Mouse (Mus musculus) spleen, adult 2 months (tissue): ENCODE data around the gene Rbpjl. TPM values are rescaled to one million over a fixed set of nuclear protein-coding genes. Genes with fewer than 3 reads are reported as not detected.

Experiments used
- DNase-seq, 2 experiments: peaks; one replicate each; pipeline versions ENCODE4 v3.0.0 to v3.0.0-alpha.2; 2012 to 2021; ENCODE audit warnings: low spot score in 2 of 2, low read depth in 1 of 2
- H3K27ac ChIP-seq: fragments of 200-500 bp; 2 replicates; pipeline ENCODE4 v1.5.1; 2012; ENCODE audit warnings: low read length, inconsistent platforms; ENCODE audit not compliant: insufficient read depth
- H3K27me3 ChIP-seq: fragments of 200-500 bp; 2 replicates; pipeline ENCODE4 v1.6.1; 2012; ENCODE audit warnings: mild to moderate bottlenecking, moderate library complexity, low read length, inconsistent platforms; ENCODE audit not compliant: control insufficient read depth, insufficient read depth
- H3K36me3 ChIP-seq: fragments of 200-500 bp; 2 replicates; pipeline ENCODE4 v1.6.1; 2012; ENCODE audit warnings: mild to moderate bottlenecking, low read length, inconsistent platforms; ENCODE audit not compliant: control insufficient read depth, insufficient read depth
- H3K4me1 ChIP-seq: fragments of 200-500 bp; 2 replicates; pipeline ENCODE4 v1.6.1; 2011; ENCODE audit warnings: inconsistent platforms; ENCODE audit not compliant: control insufficient read depth, insufficient read depth, insufficient read length
- H3K4me3 ChIP-seq: fragments of 200-500 bp; 2 replicates; pipeline ENCODE4 v1.5.1; 2011; ENCODE audit warnings: mild to moderate bottlenecking, inconsistent platforms; ENCODE audit not compliant: insufficient read depth, insufficient read length; ENCODE audit errors: extremely low read depth
- CTCF ChIP-seq: fragments of 200-500 bp; IDR thresholded peaks from 2 replicates; pipeline ENCODE4 v1.5.1; 2011; ENCODE audit warnings: mild to moderate bottlenecking, inconsistent platforms; ENCODE audit not compliant: insufficient read depth, insufficient read length, insufficient replicate concordance; ENCODE audit errors: extremely low read depth
- POLR2A ChIP-seq: fragments of 200-500 bp; IDR thresholded peaks from 2 replicates; pipeline ENCODE4 v1.6.1; 2011; ENCODE audit warnings: low read depth, low read length, inconsistent platforms
- WGBS: fragments of 180-500 bp; shearing (Covaris S2); methylation state at CpG from one replicate; pipeline ENCODE4 v1.1.7; 2018; 5-methylcytosine and 5-hydroxymethylcytosine counted together
- polyA plus RNA-seq: library from polyadenylated mRNA; depleted of rRNA; stranded (reverse); fragments of >200 nt; gene quantifications from 2 replicates; pipeline ENCODE4 v1.2.3, GENCODE M21; 2012

The Rbpjl gene
- polyA plus RNA-seq, 1 experiment, result 19.0 TPM

GRCm38 (mm10) chr2:164426952-164427351 lies 24.0 kb downstream of the Rbpjl start:
- no peak for TF ChIP-seq POLR2A
- no peak for TF ChIP-seq CTCF
- Histone ChIP-seq H3K4me1 (peaks cover 11% of the 10 kb centered on the region; the same call in 1 of the 2 replicates), H3K27me3 (no peaks in the 10 kb centered on the region), H3K36me3 (peaks cover 33% of the 10 kb centered on the region), H3K27ac (no peak overlapping the region), H3K4me3 (no peak overlapping the region)
- WGBS, result 86% methylated on average over 5 of the region's 5 CpGs
- DNase-seq, result no peak

- no peak overlapping the region for H3K4me3 ChIP-seq
- WGBS, result 86% methylated on average over 5 of the region's 5 CpGs
- no peak for TF ChIP-seq POLR2A
- no peak for TF ChIP-seq CTCF
- DNase-seq, result no peak
- no peaks in the 10 kb centered on the region for H3K27me3 ChIP-seq
- H3K36me3 ChIP-seq, result peaks cover 33% of the 10 kb centered on the region
- peaks cover 4% of the 10 kb centered on the region; the same call in 1 of the 2 replicates for H3K4me1 ChIP-seq
- H3K27ac ChIP-seq, result no peak overlapping the region
Measured at GRCm38 (mm10) chr2:164428451-164428850, 25.5 kb downstream of the Rbpjl start.

- TF ChIP-seq POLR2A (no peak), CTCF (no peak)
- WGBS, result 83% methylated on average over 15 of the region's 15 CpGs
- peaks cover 31% of the 10 kb centered on the region for H3K36me3 ChIP-seq
- H3K27ac ChIP-seq, result no peak overlapping the region
- DNase-seq, result no peak
- peaks cover 7% of the 10 kb centered on the region; the same call in 1 of the 2 replicates for H3K4me1 ChIP-seq
- no peak overlapping the region for H3K4me3 ChIP-seq
- no peaks in the 10 kb centered on the region for H3K27me3 ChIP-seq
Measured at GRCm38 (mm10) chr2:164429881-164430615, 27.1 kb downstream of the Rbpjl start.

GRCm38 (mm10) chr2:164430697-164431096 lies 27.8 kb downstream of the Rbpjl start:
- peaks cover 28% of the 10 kb centered on the region for H3K36me3 ChIP-seq
- TF ChIP-seq POLR2A (no peak), CTCF (no peak)
- H3K4me1 ChIP-seq, result peaks cover 14% of the 10 kb centered on the region; the same call in 1 of the 2 replicates
- H3K27ac ChIP-seq, result no peak overlapping the region
- no peak overlapping the region for H3K4me3 ChIP-seq
- no peaks in the 10 kb centered on the region for H3K27me3 ChIP-seq
- DNase-seq, result no peak
- WGBS, result 56% methylated on average over 7 of the region's 7 CpGs

- peaks cover 23% of the 10 kb centered on the region; the same call in 1 of the 2 replicates for H3K4me1 ChIP-seq
- TF ChIP-seq POLR2A, result no peak
- no peak for TF ChIP-seq CTCF
- no peak overlapping the region for H3K4me3 ChIP-seq
- WGBS, result 80% methylated on average over 9 of the region's 9 CpGs
- H3K27me3 ChIP-seq, result no peaks in the 10 kb centered on the region
- peaks cover 27% of the 10 kb centered on the region for H3K36me3 ChIP-seq
- DNase-seq, result no peak
- H3K27ac ChIP-seq, result no peak overlapping the region
Measured at GRCm38 (mm10) chr2:164431676-164432465, 28.9 kb downstream of the Rbpjl start.

- no peak overlapping the region for H3K27ac ChIP-seq
- no peak overlapping the region for H3K4me3 ChIP-seq
- H3K27me3 ChIP-seq, result no peaks in the 10 kb centered on the region
- peaks cover 26% of the 10 kb centered on the region; the same call in 1 of the 2 replicates for H3K4me1 ChIP-seq
- 68% methylated on average over 22 of the region's 22 CpGs for WGBS
- DNase-seq, result no peak
- TF ChIP-seq POLR2A (no peak), CTCF (no peak)
- H3K36me3 ChIP-seq, result peaks cover 20% of the 10 kb centered on the region
Measured at GRCm38 (mm10) chr2:164432541-164433191, 29.7 kb downstream of the Rbpjl start.
